Mouse (Mus musculus): ENCODE results near the gene Gm21693.
"Not testable (repeated sequence)": the region's sequence is repeated elsewhere in the genome, so short reads cannot be mapped to it uniquely, and the experiment has no call there.

DNA sequence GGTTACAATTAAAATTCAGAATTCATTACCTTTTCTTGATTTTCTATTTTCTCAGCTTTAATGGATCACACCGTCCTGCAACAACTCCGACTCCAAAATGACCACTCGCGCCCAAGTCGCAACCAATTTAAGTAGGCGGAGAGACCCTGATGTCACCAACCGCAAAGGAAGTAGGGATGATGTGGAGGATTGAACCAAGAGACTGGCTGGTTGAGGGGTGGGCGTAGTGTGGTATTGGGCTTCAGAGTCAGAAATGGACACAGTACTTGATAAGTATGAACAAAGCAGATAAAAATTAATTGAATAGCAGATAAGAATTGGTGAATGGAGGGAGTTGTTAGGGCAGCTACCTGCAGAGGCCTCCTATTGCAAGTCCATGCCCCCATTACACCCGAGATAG lies at the start of gene Gm21693:
- not testable (repeated sequence) for TF ChIP-seq CTCF, POLR2A (IDR thresholded peaks at IDR 0.05; ENCODE audit: extremely low read depth, insufficient read depth, low read length)

All from cortical plate, adult 2 months (tissue).